ENCODE assay signal across 18 mouse cellular contexts in the genomic region with DNA sequence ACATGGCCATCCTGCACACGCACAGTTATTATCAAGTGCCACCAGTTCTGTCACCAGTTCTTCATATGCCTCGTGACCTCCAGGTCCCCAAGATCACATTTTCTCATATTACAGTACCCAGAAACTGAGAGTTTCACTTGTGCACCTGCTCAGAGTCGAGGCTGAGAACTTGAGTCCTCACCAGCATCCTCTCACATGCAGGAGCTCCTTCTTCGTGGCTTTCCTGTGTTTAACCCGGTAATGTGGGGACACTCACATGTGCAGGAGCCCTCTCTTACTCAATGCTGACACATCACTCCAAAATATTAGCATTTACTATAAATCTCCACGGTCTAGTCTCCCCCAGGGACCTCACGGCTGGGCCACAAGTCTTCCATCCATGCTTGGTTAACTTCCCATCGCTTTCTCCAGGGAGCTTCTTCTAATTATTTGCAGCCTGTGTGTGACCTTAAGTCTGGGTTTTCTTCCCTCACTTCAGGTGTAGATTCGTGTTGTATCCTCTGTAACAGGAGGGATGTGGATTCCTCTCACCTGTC.
"Had no signal": no experiment of that assay in that cellular context is flagged by ENCODE, and none has a peak within 500 bp of the region (broad histone marks: within the 10 kb centered on the region; RNA-seq: fewer than 3 reads in every experiment).

No protein-coding gene starts in this region.

- H3K9me3 ChIP-seq: limb, embryonic 12.5 days; limb, embryonic 15.5 days; lung, embryonic 15.5 days; megakaryocyte, embryonic 14.5 days; midbrain, embryonic 10.5 days; midbrain, embryonic 13.5 days had no signal

- H3K27ac ChIP-seq: hindbrain, postnatal 0 days; kidney, postnatal 0 days; limb, embryonic 12.5 days; limb, embryonic 15.5 days; liver, embryonic 14.5 days; lung, embryonic 15.5 days; midbrain, embryonic 10.5 days; midbrain, embryonic 13.5 days had no signal

- H3K4me2 ChIP-seq: limb, embryonic 12.5 days; limb, embryonic 15.5 days; liver, embryonic 11.5 days; lung, embryonic 15.5 days; midbrain, embryonic 13.5 days had no signal

- H3K4me3 ChIP-seq: limb, embryonic 12.5 days; limb, embryonic 15.5 days; lung, embryonic 15.5 days; megakaryocyte, embryonic 14.5 days; midbrain, embryonic 10.5 days; midbrain, embryonic 13.5 days had no signal

- H3K27me3 ChIP-seq: limb, embryonic 12.5 days; limb, embryonic 15.5 days; lung, embryonic 15.5 days; megakaryocyte, embryonic 14.5 days; midbrain, embryonic 13.5 days had no signal

- H3K36me3 ChIP-seq: limb, embryonic 12.5 days; limb, embryonic 15.5 days; lung, embryonic 15.5 days; midbrain, embryonic 10.5 days; midbrain, embryonic 13.5 days had no signal

- DNase-seq: left cerebral cortex, postnatal 4 days; lung, adult 18-20 months; lung, postnatal 10 days; lung, postnatal 36 days; thymus, adult 18-20 months; thymus, postnatal 36 days had no signal

- H3K4me1 ChIP-seq: limb, embryonic 12.5 days; limb, embryonic 15.5 days; lung, embryonic 15.5 days; midbrain, embryonic 10.5 days; midbrain, embryonic 13.5 days had no signal

- ATAC-seq: hindbrain, postnatal 0 days; inflammation-experienced regulatory T-cells, adult 6 months; intestine, embryonic 16.5 days; midbrain, embryonic 13.5 days had no signal

- H3K9ac ChIP-seq: limb, embryonic 12.5 days; limb, embryonic 15.5 days; liver, embryonic 14.5 days; lung, embryonic 15.5 days; midbrain, embryonic 13.5 days had no signal
